Mouse (Mus musculus) embryonic fibroblast, embryonic 13.5 days (primary cell): ENCODE data around the gene Mtss1l.

Experiments
- CTCF ChIP-seq: IDR thresholded peaks from 2 replicates; pipeline ENCODE4 v1.5.1; 2011; ENCODE audit warnings: mild to moderate bottlenecking, control low read depth, low read length, moderate library complexity, borderline replicate concordance; ENCODE audit not compliant: insufficient read depth
- POLR2A ChIP-seq: IDR thresholded peaks from 2 replicates; pipeline ENCODE4 v1.6.1; 2011; ENCODE audit warnings: low read depth, mild to moderate bottlenecking, control low read depth, low read length, moderate library complexity

- TF ChIP-seq CTCF (no peak), POLR2A (no peak)
These were observed 21.8 kb upstream of the Mtss1l start for GRCm38 (mm10) chr8:110699501-110699900.
